Comparison of ENCODE assay signal across 8 mouse cellular contexts in the genomic region with DNA sequence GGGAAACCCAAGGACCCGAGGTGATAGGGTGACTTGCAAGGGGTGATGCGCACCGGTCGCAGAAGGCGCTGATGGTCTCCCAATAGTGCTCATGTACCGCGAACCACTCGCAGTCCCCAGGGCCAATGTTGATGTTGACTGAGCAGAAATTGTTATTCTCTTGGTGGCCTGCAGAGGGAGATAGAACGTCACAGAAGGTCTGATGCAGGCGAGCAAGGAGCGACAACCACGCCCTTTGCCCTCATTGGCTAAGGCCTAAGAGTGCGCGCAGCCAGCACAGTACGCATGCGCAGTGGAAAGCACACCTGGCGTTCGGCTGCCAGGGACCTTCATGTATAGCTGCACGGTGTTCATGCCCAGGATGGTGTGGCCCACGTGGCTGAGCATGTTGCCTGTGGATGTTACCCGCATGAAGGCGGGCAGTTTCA. TPM values are rescaled to one million over a fixed set of nuclear protein-coding genes. Genes with fewer than 3 reads are reported as not detected.
A peak's percentile ranks its signal among the peaks of the same experiment; 100 is the strongest.
DNase-seq lines count a peak whose midpoint lies in the region; ATAC-seq and TF ChIP-seq lines count a peak whose summit lies in the region.

No protein-coding gene starts in this region.

- intact Hi-C loops in left cerebral cortex, postnatal 10 days (cut with DNase I) = loop anchor here (2.0 to 5.0 kb wide), 2 partner anchors 32 to 111 kb away; no protein-coding TSS in a partner anchor

- peak; percentile 79 for TF ChIP-seq POLR2A in cortical plate, adult 2 months (IDR thresholded peaks at IDR 0.05; ENCODE audit: extremely low read depth, insufficient read depth, low read length)

- peak; percentile 74 for DNase-seq in gastrocnemius, postnatal 10 days
- DNase-seq in left cerebral cortex, postnatal 10 days (ENCODE audit: extremely low spot score in 1 of 2, low spot score in 2 of 2) = peak; percentile 88 to 91
- peak; percentile 88 for DNase-seq in right cerebral cortex, postnatal 25 days
- peak; percentile 80 to 87 for DNase-seq in urinary bladder, postnatal 36 days (ENCODE audit: low spot score in 2 of 2)

- no peak overlapping the region for H3K27ac ChIP-seq in cortical plate, adult 2 months (ENCODE audit: insufficient read depth, low read length)

- no peak overlapping the region for H3K4me3 ChIP-seq in cortical plate, adult 2 months (ENCODE audit: insufficient read depth, low read length)

- ATAC-seq in activated CD4-positive, CD25-positive, alpha-beta regulatory T cell, adult 4 months = peak; percentile 81
- ATAC-seq in inflammation-experienced regulatory T-cells, adult 6 months = peak; percentile 90
- peak; percentile 97 for ATAC-seq in megakaryocyte progenitor cell, adult 5-6 weeks (replicated peaks; ENCODE audit: poor library complexity)

- peak; percentile 95 for TF ChIP-seq CTCF in cortical plate, adult 2 months (IDR thresholded peaks at IDR 0.05; ENCODE audit: extremely low read depth, insufficient read depth, low read length)

- H3K4me1 ChIP-seq in cortical plate, adult 2 months (ENCODE audit: control insufficient read depth, insufficient read depth, low read length) = no peaks in the 10 kb centered on the region

RNA-seq across cellular contexts. Expression of a gene that starts 3.2 kb away (rescaled TPM):
- under 1 TPM; 0.22 to 0.51 TPM for polyA plus RNA-seq in activated CD4-positive, CD25-positive, alpha-beta regulatory T cell, adult 4 months (2017; shearing (Covaris generic))
- polyA plus RNA-seq in cortical plate, adult 2 months (2012; rRNA removed) = 6.5 and 6.8 TPM in 2 replicates
- 10 to 100 TPM; 14.0 to 15.7 TPM for total RNA-seq in gastrocnemius, postnatal 10 days (2021)
- 1 to 10 TPM in 1 of 3 experiments, under 1 TPM in 2; 0.40 to 1.0 (median 0.74) TPM for polyA plus RNA-seq in inflammation-experienced regulatory T-cells, adult 6 months (2017; shearing (Covaris generic))
- total RNA-seq in left cerebral cortex, postnatal 10 days (2021) = 1 to 10 TPM; 2.8 to 3.0 TPM
- total RNA-seq in megakaryocyte progenitor cell, adult 5-6 weeks (2015) = 0.07 and 0.42 TPM in 2 replicates
- 0.12 TPM in 1 of 2 replicates, not detected in the other for total RNA-seq in megakaryocyte progenitor cell, adult 5-6 weeks (2017)

RNA-seq across cellular contexts. Expression of a gene that starts 5.8 kb away (rescaled TPM):
- polyA plus RNA-seq in activated CD4-positive, CD25-positive, alpha-beta regulatory T cell, adult 4 months (2017; shearing (Covaris generic)) = 10 to 100 TPM in 1 of 2 experiments, 1 to 10 TPM in 1; 9.4 to 17.9 TPM
- 34.3 and 35.6 TPM in 2 replicates for polyA plus RNA-seq in cortical plate, adult 2 months (2012; rRNA removed)
- total RNA-seq in gastrocnemius, postnatal 10 days (2021) = 10 to 100 TPM; 18.8 to 22.3 TPM
- polyA plus RNA-seq in inflammation-experienced regulatory T-cells, adult 6 months (2017; shearing (Covaris generic)) = 10 to 100 TPM; 13.9 to 20.0 (median 18.4) TPM
- total RNA-seq in left cerebral cortex, postnatal 10 days (2021) = 10 to 100 TPM; 37.9 to 39.8 TPM
- total RNA-seq in megakaryocyte progenitor cell, adult 5-6 weeks (2015) = 15.4 and 16.6 TPM in 2 replicates
- total RNA-seq in megakaryocyte progenitor cell, adult 5-6 weeks (2017) = 34.2 and 50.3 TPM in 2 replicates

RNA-seq across cellular contexts. Expression of a gene that starts 5.9 kb away (rescaled TPM):
- 100 to 1,000 TPM; 146 TPM for polyA plus RNA-seq in activated CD4-positive, CD25-positive, alpha-beta regulatory T cell, adult 4 months (2017; shearing (Covaris generic))
- polyA plus RNA-seq in cortical plate, adult 2 months (2012; rRNA removed) = 215 and 222 TPM in 2 replicates
- total RNA-seq in gastrocnemius, postnatal 10 days (2021) = 10 to 100 TPM; 83.8 to 94.5 TPM
- polyA plus RNA-seq in inflammation-experienced regulatory T-cells, adult 6 months (2017; shearing (Covaris generic)) = 100 to 1,000 TPM; 108 to 130 (median 112) TPM
- 10 to 100 TPM; 84.2 to 85.7 TPM for total RNA-seq in left cerebral cortex, postnatal 10 days (2021)
- total RNA-seq in megakaryocyte progenitor cell, adult 5-6 weeks (2015) = 114 and 125 TPM in 2 replicates
- 146 and 205 TPM in 2 replicates for total RNA-seq in megakaryocyte progenitor cell, adult 5-6 weeks (2017)

RNA-seq across cellular contexts. Expression of a gene that starts 12.3 kb away (rescaled TPM):
- 10 to 100 TPM; 23.6 to 28.3 TPM for polyA plus RNA-seq in activated CD4-positive, CD25-positive, alpha-beta regulatory T cell, adult 4 months (2017; shearing (Covaris generic))
- polyA plus RNA-seq in cortical plate, adult 2 months (2012; rRNA removed) = 5.0 and 5.3 TPM in 2 replicates
- 10 to 100 TPM; 35.9 to 47.5 TPM for total RNA-seq in gastrocnemius, postnatal 10 days (2021)
- 10 to 100 TPM; 20.7 to 39.7 (median 35.5) TPM for polyA plus RNA-seq in inflammation-experienced regulatory T-cells, adult 6 months (2017; shearing (Covaris generic))
- total RNA-seq in left cerebral cortex, postnatal 10 days (2021) = 10 to 100 TPM; 42.7 to 43.9 TPM
- 10.4 and 11.7 TPM in 2 replicates for total RNA-seq in megakaryocyte progenitor cell, adult 5-6 weeks (2015)
- 1.8 and 2.9 TPM in 2 replicates for total RNA-seq in megakaryocyte progenitor cell, adult 5-6 weeks (2017)

RNA-seq across cellular contexts. Expression of a gene that starts 32.0 kb away (rescaled TPM):
- 10 to 100 TPM; 58.7 to 62.7 TPM for polyA plus RNA-seq in activated CD4-positive, CD25-positive, alpha-beta regulatory T cell, adult 4 months (2017; shearing (Covaris generic))
- 242 and 274 TPM in 2 replicates for polyA plus RNA-seq in cortical plate, adult 2 months (2012; rRNA removed)
- total RNA-seq in gastrocnemius, postnatal 10 days (2021) = 10 to 100 TPM; 39.0 to 59.5 TPM
- polyA plus RNA-seq in inflammation-experienced regulatory T-cells, adult 6 months (2017; shearing (Covaris generic)) = 10 to 100 TPM; 30.0 to 68.3 (median 60.9) TPM
- 100 to 1,000 TPM; 525 to 527 TPM for total RNA-seq in left cerebral cortex, postnatal 10 days (2021)
- total RNA-seq in megakaryocyte progenitor cell, adult 5-6 weeks (2015) = 17.0 and 22.4 TPM in 2 replicates
- total RNA-seq in megakaryocyte progenitor cell, adult 5-6 weeks (2017) = 19.9 and 38.2 TPM in 2 replicates
